Mouse (Mus musculus) adrenal gland, adult 10 weeks (tissue): Measurements from ENCODE around the gene Traf5. TPM values are rescaled to one million over a fixed set of nuclear protein-coding genes. Genes with fewer than 3 reads are reported as not detected.

Source experiments
- polyA plus RNA-seq: library from polyadenylated mRNA; stranded (reverse); fragments of 350-450 nt; fragmentation: Illumina TruSeq; extraction: RNeasy Lipid Tissue Mini Kit (QIAGEN cat#74804); gene quantifications from one replicate; pipeline ENCODE4 v1.2.3, GENCODE M21; 2014; ENCODE audit warnings: low read depth, low replicate concordance

Gene Traf5
- polyA plus RNA-seq, result 1.4 TPM

DNA sequence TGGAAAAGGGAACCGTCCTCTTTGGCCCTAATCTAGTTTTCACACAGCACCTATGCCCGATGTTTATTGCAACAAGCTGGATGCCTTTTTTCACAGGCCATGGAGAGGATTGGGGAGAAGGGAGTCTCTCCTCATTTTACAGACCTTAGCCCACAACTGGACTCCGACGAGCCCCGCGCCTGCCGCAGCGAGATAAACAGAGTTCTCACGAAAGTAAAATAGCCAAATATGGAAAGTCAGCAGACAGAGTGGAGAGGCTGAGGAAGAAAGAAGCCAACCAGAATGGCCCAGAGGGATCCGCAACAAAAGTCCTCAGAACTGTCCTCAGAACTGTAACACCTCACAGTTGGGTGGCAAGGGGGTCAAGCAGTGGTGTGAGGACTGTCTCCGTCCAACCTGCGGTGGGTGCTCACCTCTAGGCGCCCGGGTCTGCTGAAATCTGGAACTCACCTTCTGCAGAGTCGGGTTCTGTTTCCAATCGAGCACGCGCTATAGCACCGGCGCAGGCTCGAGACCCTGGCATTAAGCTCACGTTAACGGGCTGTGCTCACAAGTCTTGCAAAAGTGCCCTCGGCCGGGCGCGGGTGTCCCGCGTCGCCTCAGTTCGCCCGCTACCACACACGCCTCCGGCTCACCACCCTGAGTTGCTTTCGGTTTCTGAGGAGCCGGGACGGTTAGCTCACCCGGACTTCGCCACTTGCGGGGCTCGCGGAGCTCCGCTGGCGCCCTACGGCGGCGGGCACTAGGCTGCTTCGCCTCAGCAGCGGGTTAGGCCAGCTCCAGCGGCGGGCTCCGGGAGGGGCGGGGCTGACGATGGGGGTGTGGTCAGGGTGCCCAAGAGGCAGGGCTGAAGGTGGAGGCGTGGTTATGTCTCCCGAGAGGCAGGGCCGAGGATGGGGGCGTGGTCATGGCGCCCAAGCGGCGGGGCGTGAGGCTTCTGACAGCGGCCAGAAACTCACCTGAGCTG, at the start of gene Traf5:
Gene Traf5 (minus strand): TSS at position 754 of the 967 bp plus-strand sequence.

DNA sequence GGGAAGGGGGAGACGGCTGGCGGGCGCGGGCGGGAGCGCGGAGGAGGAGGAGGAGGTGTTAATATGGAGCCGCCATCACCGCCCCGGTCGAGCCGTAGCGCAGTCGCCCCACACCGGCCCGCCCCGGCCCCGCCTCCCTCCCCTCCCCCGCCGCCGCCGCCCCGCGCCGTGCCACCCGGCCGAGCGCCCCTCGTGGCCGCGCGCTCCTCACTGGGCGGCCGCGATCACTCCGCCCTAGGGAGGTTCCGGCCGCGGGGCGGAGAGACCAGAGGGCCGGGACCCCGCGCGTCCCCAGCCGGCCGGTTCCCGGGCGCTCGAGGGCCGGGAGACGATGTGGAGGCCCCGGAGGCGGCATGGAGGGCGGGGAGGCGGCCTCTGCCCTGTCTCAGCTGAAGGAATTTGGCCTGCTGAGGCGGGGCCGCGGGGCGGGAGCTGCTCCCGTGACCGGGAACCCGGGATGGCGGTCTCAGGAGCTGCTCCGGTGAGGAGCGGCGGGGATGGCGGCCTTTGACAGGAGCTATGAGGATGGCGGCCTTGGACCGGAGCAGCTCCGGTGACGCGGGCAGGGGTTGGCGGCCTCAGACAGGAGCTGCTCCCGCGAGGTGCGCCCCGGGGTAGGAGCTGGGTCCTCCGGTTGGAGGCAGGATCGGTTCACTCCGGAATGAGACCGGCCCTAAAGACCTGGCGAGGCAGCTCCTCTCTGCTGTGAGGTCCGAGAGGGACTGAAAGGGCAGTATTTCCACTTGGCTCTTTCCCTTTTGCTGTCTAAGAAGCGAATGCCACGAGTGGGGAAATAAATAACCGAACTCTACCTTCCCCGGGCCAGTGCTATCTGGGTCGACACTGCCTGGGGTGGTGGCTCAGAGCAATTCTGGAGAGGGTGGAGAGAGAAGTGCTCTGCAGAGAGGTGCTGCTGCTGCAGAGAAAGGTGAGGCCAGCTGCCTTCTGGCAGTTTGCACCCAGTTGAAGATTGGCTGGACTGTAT, 45.9 kb upstream of the Traf5 start, which contains the start of gene Rcor3:
Gene Rcor3 (minus strand): TSS at position 137 of the 985 bp plus-strand sequence.

DNA sequence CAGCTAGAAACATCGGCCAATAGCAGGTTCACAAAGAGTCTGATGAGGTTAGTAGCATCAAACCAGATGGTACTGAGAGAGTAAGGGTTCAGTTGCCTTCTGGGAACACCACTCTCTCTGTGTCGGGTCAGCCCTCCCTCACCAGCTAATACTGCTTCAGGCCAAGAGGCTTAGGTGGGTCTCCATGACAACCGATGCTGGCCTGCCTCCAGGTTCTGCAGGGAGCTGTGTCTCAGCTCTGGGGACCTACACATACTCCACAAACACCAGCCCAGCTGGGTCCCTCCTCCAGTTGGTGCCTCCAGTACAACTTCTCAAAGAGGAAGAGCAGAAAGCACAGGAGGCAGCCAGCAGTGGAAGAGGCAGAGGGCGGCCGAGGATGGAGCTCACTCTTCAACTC, 115.2 kb downstream of the Traf5 start, which contains the start of gene Rd3:
Gene Rd3 (plus strand): TSS at position 184 of the 400 bp plus-strand sequence.

Other genes starting within 250 kb of the Traf5 start
- 23.5 TPM for gene Slc30a1, start 185.8 kb downstream of the Traf5 start, polyA plus RNA-seq
- gene Rd3, start 115.2 kb downstream of the Traf5 start, polyA plus RNA-seq, result not detected
- 22.6 TPM for gene Rcor3, start 45.5 kb upstream of the Traf5 start, polyA plus RNA-seq
- not detected for gene Kcnh1, start 98.2 kb upstream of the Traf5 start, polyA plus RNA-seq